Mouse (Mus musculus) hindbrain, embryonic 14.5 days (tissue): ENCODE measurements around the gene Mroh3. TPM values are rescaled to one million over a fixed set of nuclear protein-coding genes. Genes with fewer than 3 reads are reported as not detected.

ENCODE experiments used
- ATAC-seq: fragments of 200-750 bp; cut with Nextera tagmentation; 2 replicates; pipeline ENCODE4 v1.8.0; 2017; ENCODE audit warnings: moderate number of reproducible peaks, mild to moderate bottlenecking, moderate TSS enrichment, moderate library complexity; ENCODE audit not compliant: low FRiP score
- DNase-seq: peaks from one replicate; pipeline ENCODE4 v3.0.0-alpha.2; 2015; ENCODE audit warnings: low spot score
- H3K27ac ChIP-seq: fragments of 300-500 bp; sonication (generic); 2 replicates; pipeline ENCODE4 v1.5.1; 2014; ENCODE audit warnings: mild to moderate bottlenecking, moderate library complexity
- H3K27me3 ChIP-seq: fragments of 300-500 bp; sonication (generic); 2 replicates; pipeline ENCODE4 v1.6.1; 2014; ENCODE audit warnings: mild to moderate bottlenecking, low read length, mixed read lengths; ENCODE audit not compliant: control insufficient read depth, insufficient read depth
- H3K36me3 ChIP-seq: fragments of 300-500 bp; sonication (generic); replicated peaks from 2 replicates; pipeline ENCODE4 v1.6.1; 2014; ENCODE audit not compliant: control insufficient read depth, insufficient read depth
- H3K4me1 ChIP-seq: fragments of 300-500 bp; sonication (generic); replicated peaks from 2 replicates; pipeline ENCODE4 v1.6.1; 2014; ENCODE audit warnings: antibody characterized with exemption, low read length, mixed read lengths; ENCODE audit not compliant: control insufficient read depth, insufficient read depth
- H3K4me2 ChIP-seq: fragments of 300-500 bp; sonication (generic); replicated peaks from 2 replicates; pipeline ENCODE4 v1.6.1; 2014; ENCODE audit warnings: mild to moderate bottlenecking, moderate library complexity
- H3K4me3 ChIP-seq: fragments of 300-500 bp; sonication (generic); replicated peaks from 2 replicates; pipeline ENCODE4 v1.5.1; 2014; ENCODE audit warnings: mild to moderate bottlenecking, low read length
- H3K9ac ChIP-seq: fragments of 300-500 bp; sonication (generic); 2 replicates; pipeline ENCODE4 v1.6.1; 2014
- H3K9me3 ChIP-seq: fragments of 300-500 bp; sonication (generic); 2 replicates; pipeline ENCODE4 v1.6.1; 2016; ENCODE audit warnings: low read length; ENCODE audit not compliant: control insufficient read depth
- WGBS: fragments of 180-500 bp; shearing (Covaris S2); extraction: QIAGEN DNeasy Blood & Tissue Kit; methylation state at CpG from one replicate; pipeline ENCODE4 v1.1.7; 2014; 5-methylcytosine and 5-hydroxymethylcytosine counted together
- polyA plus RNA-seq: library from polyadenylated mRNA; unstranded; fragments of >200 nt; fragmentation: Nextera tagmentation; extraction: Ambion mirVana; gene quantifications from 2 replicates; pipeline ENCODE4 v1.2.1, GENCODE M21; 2014

Gene Mroh3
- polyA plus RNA-seq, 1 experiment from 2014 or later, result not detected

DNA sequence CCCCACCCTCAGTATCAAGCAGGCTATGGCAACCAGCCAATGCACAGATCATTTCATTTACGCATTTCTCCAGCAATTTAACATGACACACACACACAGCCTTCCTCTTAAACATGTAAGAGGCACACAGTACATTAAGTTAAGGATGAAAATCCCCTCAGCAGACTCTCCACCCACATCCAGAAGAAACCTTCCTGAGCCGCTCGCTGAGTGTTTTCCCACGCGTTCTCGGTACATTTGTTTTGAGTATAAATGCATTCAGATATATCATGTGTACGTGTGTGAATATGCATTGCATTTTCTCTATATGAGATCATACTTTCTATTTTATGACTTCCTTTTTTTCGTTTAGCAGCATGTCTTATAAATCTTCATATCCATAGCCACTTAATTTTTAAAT lies 61.3 kb downstream of the Mroh3 start:
- no peak overlapping the region for H3K4me2 ChIP-seq
- H3K27ac ChIP-seq, result no peak overlapping the region
- peaks cover 98% of the 10 kb centered on the region for H3K36me3 ChIP-seq
- H3K4me1 ChIP-seq, result no peaks in the 10 kb centered on the region
- H3K27me3 ChIP-seq, result no peaks in the 10 kb centered on the region
- WGBS, result 85% methylated on average over 8 of the region's 8 CpGs
- H3K9me3 ChIP-seq, result no peaks in the 10 kb centered on the region
- H3K9ac ChIP-seq, result no peak overlapping the region
- H3K4me3 ChIP-seq, result no peak overlapping the region
- DNase-seq, result no peak
- no peak for ATAC-seq

DNA sequence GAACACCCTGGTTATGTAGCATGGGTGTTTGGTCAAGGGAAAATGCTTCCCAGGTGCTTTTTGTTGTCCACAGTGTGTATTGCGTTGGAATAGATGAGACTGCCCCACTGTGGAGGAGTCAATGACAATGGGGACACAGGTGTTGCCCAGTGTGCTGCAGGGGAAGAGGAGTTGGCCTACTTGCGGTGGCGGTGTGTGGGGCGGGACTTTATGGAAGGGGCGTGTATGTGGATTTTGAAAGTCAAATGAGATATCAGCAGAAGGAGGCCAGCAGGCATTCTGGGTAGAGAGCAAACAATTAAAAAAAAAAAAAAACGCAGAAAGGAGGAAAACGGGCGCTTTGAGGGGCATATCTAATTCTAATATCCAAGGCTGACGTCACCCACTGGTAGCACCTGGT lies 62.9 kb downstream of the Mroh3 start:
- no peak for DNase-seq
- H3K9me3 ChIP-seq, result no peaks in the 10 kb centered on the region
- H3K36me3 ChIP-seq, result peaks cover 98% of the 10 kb centered on the region
- no peak for ATAC-seq
- no peak overlapping the region for H3K4me3 ChIP-seq
- no peaks in the 10 kb centered on the region for H3K27me3 ChIP-seq
- no peak overlapping the region for H3K4me2 ChIP-seq
- WGBS, result 69% methylated on average over 9 of the region's 9 CpGs
- H3K27ac ChIP-seq, result no peak overlapping the region
- H3K4me1 ChIP-seq, result no peaks in the 10 kb centered on the region
- no peak overlapping the region for H3K9ac ChIP-seq

DNA sequence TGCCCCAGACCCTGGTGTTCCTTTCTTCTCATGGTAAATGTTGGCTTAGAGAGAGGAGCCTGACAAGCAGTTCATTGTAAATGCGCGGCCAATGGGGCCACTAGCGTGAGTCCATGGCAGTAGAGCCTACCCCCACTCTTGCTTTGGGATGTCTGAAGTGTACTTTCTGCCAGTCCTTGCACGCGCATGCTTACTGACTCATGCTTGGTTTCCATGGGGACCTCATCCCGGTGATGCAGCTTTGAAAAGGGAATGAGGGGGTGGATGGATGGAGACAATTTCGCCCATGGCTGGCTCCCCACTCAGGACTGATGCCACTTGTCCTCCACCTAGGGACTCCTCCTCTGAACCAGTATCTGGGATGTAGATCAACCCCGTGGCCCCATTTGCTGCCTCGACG lies 69.1 kb downstream of the Mroh3 start:
- no peak for ATAC-seq
- no peaks in the 10 kb centered on the region for H3K9me3 ChIP-seq
- 43% methylated on average over 10 of the region's 10 CpGs for WGBS
- no peak overlapping the region for H3K4me3 ChIP-seq
- H3K27ac ChIP-seq, result no peak overlapping the region
- H3K36me3 ChIP-seq, result peaks cover 41% of the 10 kb centered on the region
- peaks cover 59% of the 10 kb centered on the region for H3K4me1 ChIP-seq
- H3K4me2 ChIP-seq, result no peak overlapping the region
- DNase-seq, result no peak
- no peaks in the 10 kb centered on the region for H3K27me3 ChIP-seq
- no peak overlapping the region for H3K9ac ChIP-seq

DNA sequence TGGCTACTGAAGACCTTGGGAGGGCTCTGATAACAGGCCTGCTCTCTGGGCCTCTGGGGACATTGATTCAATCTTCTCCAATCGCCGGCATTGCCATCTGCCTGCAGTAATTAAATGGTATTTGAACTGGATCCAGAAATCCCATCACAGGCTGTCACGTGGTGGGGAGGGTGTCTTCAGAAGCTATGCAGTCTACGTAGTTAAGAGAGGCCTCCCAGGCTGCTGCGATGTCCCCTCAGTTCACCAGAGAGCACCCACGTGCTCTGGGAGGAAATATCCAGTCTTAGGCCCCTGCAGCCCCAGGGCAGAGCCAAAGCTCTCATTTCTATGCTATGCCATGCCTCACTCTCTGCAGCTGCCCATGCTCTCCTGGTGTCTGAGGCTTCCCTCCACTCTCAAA lies 70.3 kb downstream of the Mroh3 start:
- peak; percentile 56 for ATAC-seq
- H3K36me3 ChIP-seq, result peaks cover 29% of the 10 kb centered on the region
- H3K9me3 ChIP-seq, result no peaks in the 10 kb centered on the region
- no peak overlapping the region for H3K4me3 ChIP-seq
- no peaks in the 10 kb centered on the region for H3K27me3 ChIP-seq
- peaks cover 71% of the 10 kb centered on the region for H3K4me1 ChIP-seq
- peak overlapping the region; percentile 58 for H3K27ac ChIP-seq
- 0 out of 2 replicates have a peak overlapping the region, but pooled peaks have one; percentile 12 for H3K9ac ChIP-seq
- WGBS, result 8% methylated on average over 6 of the region's 6 CpGs
- DNase-seq, result peak; percentile 71
- H3K4me2 ChIP-seq, result peak overlapping the region; percentile 11; the same call in 1 of the 2 replicates

DNA sequence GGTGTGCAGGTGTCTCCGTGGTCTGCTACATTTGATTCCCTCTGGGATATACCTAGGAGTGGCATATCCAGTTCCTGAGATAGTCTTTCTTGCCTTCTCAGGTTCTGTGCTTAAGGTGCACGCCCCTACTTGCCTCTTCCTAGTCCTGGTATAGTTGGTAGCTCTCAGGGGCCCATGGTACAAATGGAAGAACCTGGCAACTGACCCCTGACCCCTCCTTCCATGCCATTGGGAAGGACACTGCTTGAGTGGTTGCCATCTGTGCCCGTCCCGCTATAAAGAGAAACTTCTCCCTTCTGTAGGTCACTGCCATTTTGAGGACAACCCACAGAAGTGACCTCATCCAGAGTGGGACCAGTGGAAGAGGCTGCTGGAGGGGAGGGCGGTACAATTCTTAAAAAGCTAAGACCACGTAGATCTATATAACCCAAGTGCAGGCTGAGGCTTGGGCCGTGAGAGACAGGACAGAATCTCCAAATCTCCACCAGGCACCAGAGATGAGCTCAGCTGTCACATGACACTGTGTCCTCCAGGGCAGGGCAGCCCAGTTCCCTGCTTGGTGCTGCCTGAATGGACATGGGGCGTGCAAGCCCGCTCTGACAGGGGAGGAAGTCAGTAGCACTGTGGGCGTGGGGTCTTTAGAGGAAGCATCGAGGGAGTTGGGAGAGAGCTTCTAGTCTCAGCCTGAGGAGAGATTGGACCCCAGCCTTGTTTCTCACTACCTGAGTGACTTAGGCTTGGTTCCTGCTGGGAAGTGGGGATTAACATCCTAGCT lies 71.3 kb downstream of the Mroh3 start:
- Histone ChIP-seq H3K4me3 (no peak overlapping the region), H3K4me1 (peaks cover 80% of the 10 kb centered on the region), H3K36me3 (peaks cover 21% of the 10 kb centered on the region), H3K27me3 (no peaks in the 10 kb centered on the region), H3K4me2 (peak overlapping the region; percentile 11; the same call in 1 of the 2 replicates), H3K9me3 (no peaks in the 10 kb centered on the region), H3K9ac (no peak overlapping the region), H3K27ac (0 out of 2 replicates have a peak overlapping the region, but pooled peaks have one; percentile 58)
- DNase-seq (no peak), ATAC-seq (no peak)
- 81% methylated on average over 11 of the region's 11 CpGs for WGBS

DNA sequence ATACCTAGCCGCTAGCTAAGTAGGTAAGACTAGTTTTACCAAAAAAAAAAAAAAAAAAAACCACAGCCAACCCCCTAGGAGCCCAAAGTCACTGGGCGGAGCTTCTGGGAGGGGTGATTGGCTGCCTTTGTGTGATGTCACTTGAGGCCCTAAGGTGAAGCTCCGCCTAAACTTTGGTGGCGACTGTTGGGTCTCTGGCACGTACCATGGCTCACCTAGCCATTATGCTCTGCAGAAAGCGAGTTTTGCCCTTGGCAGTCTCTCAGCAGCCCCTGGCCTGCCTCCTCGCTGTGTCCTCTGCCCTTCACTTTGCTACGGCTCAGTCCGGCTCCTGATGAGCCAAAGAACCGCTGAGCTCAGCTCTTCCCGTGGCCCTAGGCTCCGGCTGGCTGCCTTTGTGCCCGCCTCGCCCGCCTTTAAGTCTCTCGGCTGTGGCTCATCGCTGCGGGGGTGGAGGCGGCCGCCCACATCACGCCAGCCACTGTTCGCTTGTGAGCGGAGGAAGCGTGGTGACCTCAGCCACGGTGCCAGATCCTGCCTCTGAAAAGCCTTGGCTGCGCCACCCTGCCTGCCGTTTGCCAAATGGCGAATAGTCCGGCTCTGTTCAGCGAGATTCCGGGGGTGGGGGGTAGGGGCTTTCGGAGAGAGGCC lies 72.5 kb downstream of the Mroh3 start:
- peak; percentile 70 for DNase-seq
- Histone ChIP-seq H3K36me3 (peaks cover 9% of the 10 kb centered on the region), H3K4me1 (peaks cover 93% of the 10 kb centered on the region), H3K4me3 (peak overlapping the region; percentile 33), H3K27me3 (no peaks in the 10 kb centered on the region), H3K4me2 (peak overlapping the region; percentile 77), H3K9ac (peak overlapping the region; percentile 64), H3K27ac (peak overlapping the region; percentile 83), H3K9me3 (no peaks in the 10 kb centered on the region)
- ATAC-seq, result peak; percentile 51; the same call in 1 of the 2 replicates
- 1% methylated on average over 32 of the region's 32 CpGs for WGBS

DNA sequence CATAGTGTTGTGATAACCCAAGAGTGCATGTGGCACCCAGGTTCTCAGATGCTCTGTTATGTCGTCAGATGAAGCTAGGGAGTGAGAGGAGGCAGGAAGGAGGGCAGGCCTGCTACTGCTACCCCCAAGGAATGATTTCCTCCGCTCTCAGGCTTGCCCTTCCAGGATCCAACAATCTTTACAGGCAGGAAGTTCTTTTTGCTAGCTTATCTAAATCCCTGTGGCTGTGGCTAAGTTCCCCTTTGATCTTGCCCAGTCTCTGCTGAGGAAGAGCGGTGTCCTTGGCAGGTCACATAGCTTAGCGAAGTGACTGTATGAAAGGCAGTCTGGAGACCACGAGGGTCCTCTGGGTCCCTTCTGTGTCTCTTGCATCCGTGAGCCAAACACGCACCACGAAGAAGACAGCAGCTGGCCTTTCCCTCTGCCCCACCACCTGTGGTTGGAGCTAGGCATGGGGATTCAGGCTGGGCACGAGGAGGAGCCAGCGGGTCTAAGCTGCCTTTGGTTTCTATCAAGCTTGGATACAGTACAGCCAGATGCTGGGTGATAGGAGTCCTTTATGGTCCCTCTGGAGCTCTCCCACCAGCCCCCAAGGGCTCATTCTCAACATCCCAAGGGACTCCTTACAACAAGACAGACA lies 74.3 kb downstream of the Mroh3 start:
- no peaks in the 10 kb centered on the region for H3K27me3 ChIP-seq
- 38% methylated on average over 10 of the region's 10 CpGs for WGBS

DNA sequence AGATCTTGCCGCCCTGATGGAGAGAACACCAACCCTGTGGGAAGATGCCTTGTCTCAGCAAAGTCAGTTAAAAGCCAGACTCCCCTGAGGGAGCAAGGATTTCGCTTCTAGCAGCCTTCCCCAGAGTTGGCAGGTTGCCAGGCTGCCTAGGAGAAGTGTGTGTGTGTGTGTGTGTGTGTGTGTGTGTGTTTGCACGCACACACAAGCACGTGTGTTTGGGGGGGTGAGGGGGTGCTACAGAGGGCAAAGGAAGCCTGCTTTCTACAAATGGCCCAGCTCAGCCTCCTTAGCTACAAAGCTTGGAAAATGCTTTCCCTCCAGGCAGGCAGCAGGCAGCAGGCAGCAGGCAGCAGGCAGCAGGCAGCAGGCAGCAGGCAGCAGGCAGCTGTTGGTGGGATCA lies 75.1 kb downstream of the Mroh3 start:
- Histone ChIP-seq H3K4me1 (peaks cover 88% of the 10 kb centered on the region), H3K4me3 (no peak overlapping the region), H3K27ac (peak overlapping the region; percentile 47), H3K27me3 (no peaks in the 10 kb centered on the region), H3K9ac (0 out of 2 replicates have a peak overlapping the region, but pooled peaks have one; percentile 31), H3K36me3 (no peaks in the 10 kb centered on the region), H3K4me2 (peak overlapping the region; percentile 30), H3K9me3 (no peaks in the 10 kb centered on the region)
- ATAC-seq, result no peak
- peak; percentile 76 for DNase-seq
- WGBS, result 0% methylated on average over 4 of the region's 4 CpGs

More for the DNA sequence above, 74.3 kb downstream of the Mroh3 start:
- no peaks in the 10 kb centered on the region for H3K9me3 ChIP-seq
- peak overlapping the region; percentile 31 for H3K9ac ChIP-seq
- no peaks in the 10 kb centered on the region for H3K36me3 ChIP-seq
- H3K4me2 ChIP-seq, result peak overlapping the region; percentile 30
- H3K4me3 ChIP-seq, result no peak overlapping the region
- DNase-seq (no peak), ATAC-seq (no peak)
- H3K27ac ChIP-seq, result peak overlapping the region; percentile 47; the same call in 1 of the 2 replicates
- peaks cover 95% of the 10 kb centered on the region for H3K4me1 ChIP-seq

DNA sequence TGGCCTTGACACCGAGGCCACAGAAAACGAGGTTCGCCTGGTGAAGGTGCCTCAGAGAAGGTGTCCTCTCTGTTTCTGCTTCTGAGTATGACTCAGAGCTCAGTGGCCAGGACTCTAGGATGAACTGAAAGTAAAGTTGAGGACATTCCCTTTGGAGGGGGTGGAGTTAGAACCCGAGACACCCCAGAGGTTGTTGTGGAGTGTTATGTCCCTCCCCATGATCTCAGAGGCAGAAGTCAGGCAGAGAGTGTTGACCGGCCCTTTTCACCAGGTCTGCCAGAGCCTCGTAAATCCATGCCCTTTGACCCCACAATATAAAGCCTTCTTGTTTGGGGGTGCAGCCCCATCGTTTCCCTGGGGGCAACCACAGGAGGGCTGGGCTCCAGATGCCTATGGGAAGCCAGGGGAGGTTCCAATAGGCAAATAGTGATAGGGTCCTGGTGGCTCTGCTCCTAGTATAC lies 75.5 kb downstream of the Mroh3 start:
- H3K9me3 ChIP-seq, result no peaks in the 10 kb centered on the region
- peaks cover 83% of the 10 kb centered on the region for H3K4me1 ChIP-seq
- whole genome bisulfite sequencing, result 29% methylated on average over 7 of the region's 7 CpGs
- H3K27me3 ChIP-seq, result no peaks in the 10 kb centered on the region
- H3K36me3 ChIP-seq, result no peaks in the 10 kb centered on the region
- no peak overlapping the region for H3K4me3 ChIP-seq
- DNase-seq (no peak), ATAC-seq (no peak)
- H3K9ac ChIP-seq, result 0 out of 2 replicates have a peak overlapping the region, but pooled peaks have one; percentile 31
- peak overlapping the region; percentile 30 for H3K4me2 ChIP-seq
- H3K27ac ChIP-seq, result peak overlapping the region; percentile 47
